Mouse (Mus musculus) B cell, adult 62 days (primary cell): Measurements from ENCODE around the gene Slit1. TPM values are rescaled to one million over a fixed set of nuclear protein-coding genes. Genes with fewer than 3 reads are reported as not detected.

Source experiments
- total RNA-seq: library from RNA; stranded (reverse); gene quantifications from 4 replicates; pipeline ENCODE4 v1.2.4, GENCODE M21; 2023

Gene Slit1
- 0.30 to 0.46 TPM (median 0.34 TPM) in 3 of 4 replicates, not detected in the other for total RNA-seq

GRCm38 (mm10) chr19:41743396-41743795 is at the start of gene Slit1:
Gene Slit1 (minus strand): TSS chr19:41743665.

GRCm38 (mm10) chr19:41581706-41582420 is 161.6 kb downstream of the Slit1 start, which contains the start of gene Gm340:
Gene Gm340 (plus strand): TSS chr19:41582370.

Other genes starting within 250 kb of the Slit1 start
- 39.8 to 44.7 TPM (median 41.8 TPM) in 4 replicates for gene Gm340, start 161.3 kb downstream of the Slit1 start, total RNA-seq
- 2.8 to 5.1 TPM (median 3.2 TPM) in 4 replicates for gene Arhgap19, start 58.4 kb upstream of the Slit1 start, total RNA-seq
- 35.5 to 40.5 TPM (median 37.3 TPM) in 4 replicates for gene Frat1, start 86.3 kb upstream of the Slit1 start, total RNA-seq
- gene Frat2, start 104.5 kb upstream of the Slit1 start, total RNA-seq = 37.5 to 43.8 TPM (median 38.4 TPM) in 4 replicates
- gene Rrp12, start 152.5 kb upstream of the Slit1 start, total RNA-seq = 37.5 to 42.6 TPM (median 39.7 TPM) in 4 replicates
- 80.9 to 95.2 TPM (median 81.5 TPM) in 4 replicates for gene Pgam1, start 168.3 kb upstream of the Slit1 start, total RNA-seq
- 43.1 to 47.9 TPM (median 46.8 TPM) in 4 replicates for gene Exosc1, start 189.8 kb upstream of the Slit1 start, total RNA-seq
- gene Zdhhc16, start 189.8 kb upstream of the Slit1 start, total RNA-seq = 33.0 to 38.7 TPM (median 34.5 TPM) in 4 replicates
- 73.0 to 88.4 TPM (median 77.2 TPM) in 4 replicates for gene Mms19, start 237.5 kb upstream of the Slit1 start, total RNA-seq
- gene Ubtd1, start 238.1 kb upstream of the Slit1 start, total RNA-seq = 4.8 to 7.0 TPM (median 5.7 TPM) in 4 replicates